Mouse (Mus musculus) embryonic fibroblast, embryonic 13.5 days (primary cell): Measurements from ENCODE around the gene Trpv6.

Experiments
- CTCF ChIP-seq: IDR thresholded peaks from 2 replicates; pipeline ENCODE4 v1.5.1; 2011; ENCODE audit warnings: mild to moderate bottlenecking, control low read depth, low read length, moderate library complexity, borderline replicate concordance; ENCODE audit not compliant: insufficient read depth
- POLR2A ChIP-seq: IDR thresholded peaks from 2 replicates; pipeline ENCODE4 v1.6.1; 2011; ENCODE audit warnings: low read depth, mild to moderate bottlenecking, control low read depth, low read length, moderate library complexity

DNA sequence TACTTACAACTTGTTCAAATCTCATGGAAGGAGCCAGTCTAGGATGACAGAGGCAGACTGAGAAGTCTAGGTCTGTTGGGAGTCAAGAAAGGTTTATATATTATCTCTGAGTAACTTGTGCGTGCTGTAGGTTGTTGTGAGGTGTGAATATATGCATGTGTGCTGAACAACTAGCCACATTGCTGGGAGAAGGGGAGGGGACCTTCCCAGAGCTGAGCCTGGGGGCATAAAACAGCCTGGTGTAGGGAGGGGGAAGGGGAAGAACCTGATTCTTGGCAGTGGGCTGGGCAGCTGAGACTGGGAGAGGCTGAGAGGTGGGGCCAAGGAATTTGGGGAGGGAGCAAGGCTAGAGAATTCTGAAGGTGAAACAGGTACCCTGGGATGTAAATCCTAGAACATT lies 44.5 kb upstream of the Trpv6 start, which contains the start of gene Trpv5:
- no peak for TF ChIP-seq CTCF
- TF ChIP-seq POLR2A: no peak
